Comparison of ENCODE assay signal across 10 mouse cellular contexts in the genomic region with DNA sequence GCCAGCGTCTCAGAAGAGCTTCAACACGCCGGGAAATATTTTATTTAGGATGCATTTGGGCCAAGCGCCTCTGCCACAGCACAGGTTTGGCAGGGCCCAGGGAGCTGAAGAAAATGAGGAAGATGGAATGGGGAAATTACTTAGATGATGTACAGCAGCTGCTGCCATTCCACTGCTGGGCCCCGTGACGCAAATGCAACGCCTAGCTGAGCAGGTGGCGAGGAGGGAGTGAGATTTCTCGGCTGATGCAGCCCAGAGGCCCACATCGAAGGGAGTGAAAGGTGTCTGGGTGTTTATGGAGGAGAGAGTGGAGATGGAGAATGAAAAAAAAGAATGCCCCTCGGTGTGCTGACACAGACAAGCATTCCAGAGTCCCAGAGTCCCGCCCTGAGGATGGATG. TPM values are rescaled to one million over a fixed set of nuclear protein-coding genes. Genes with fewer than 3 reads are reported as not detected.
DNase-seq lines count a peak whose midpoint lies in the region; ATAC-seq lines count a peak whose summit lies in the region.
"Had no signal": no experiment of that assay in that cellular context is flagged by ENCODE, and none has a peak within 500 bp of the region (broad histone marks: within the 10 kb centered on the region; RNA-seq: fewer than 3 reads in every experiment).

No protein-coding gene starts in this region.

- no peak overlapping the region for H3K9ac ChIP-seq in hindbrain, embryonic 12.5 days
- H3K9ac ChIP-seq: heart, embryonic 15.5 days had no signal

- DNase-seq in hindbrain, embryonic 10.5 days (ENCODE audit: low spot score), result no peak
- DNase-seq in spleen, postnatal 36 days (ENCODE audit: low spot score in 2 of 2), result peak; percentile 52 to 56
- DNase-seq in spleen, postnatal 14 days (ENCODE audit: low spot score in 2 of 2), result no peak
- peak; percentile 23 for DNase-seq in left cerebral cortex, postnatal 4 days
- DNase-seq in splenic B cell, adult 2 months (ENCODE audit: low read depth, low spot score), result peak; percentile 49
- no peak for DNase-seq in embryo, embryonic 10 days (ENCODE audit: low spot score)
- no peak for DNase-seq in ovary, postnatal 36 days (ENCODE audit: low spot score)

- peak; percentile 41; the same call in 1 of the 2 replicates for ATAC-seq in hindbrain, embryonic 12.5 days (ENCODE audit: low FRiP score)

- H3K4me2 ChIP-seq in hindbrain, embryonic 12.5 days (replicated peaks), result no peak overlapping the region
- H3K4me2 ChIP-seq: heart, embryonic 15.5 days had no signal

- WGBS in hindbrain, embryonic 12.5 days, result 69% methylated on average over 12 of the region's 12 CpGs
- 84% methylated on average over 12 of the region's 12 CpGs for WGBS in hindbrain, embryonic 10.5 days

- no peak overlapping the region for H3K27ac ChIP-seq in hindbrain, embryonic 12.5 days
- H3K27ac ChIP-seq in hindbrain, embryonic 10.5 days, result no peak overlapping the region
- H3K27ac ChIP-seq: heart, embryonic 15.5 days had no signal

- H3K4me3 ChIP-seq in hindbrain, embryonic 12.5 days, result no peak overlapping the region
- no peak overlapping the region for H3K4me3 ChIP-seq in hindbrain, embryonic 10.5 days
- H3K4me3 ChIP-seq: heart, embryonic 15.5 days had no signal

- H3K36me3 ChIP-seq in hindbrain, embryonic 12.5 days, result no peaks in the 10 kb centered on the region
- H3K36me3 ChIP-seq in hindbrain, embryonic 10.5 days, result no peaks in the 10 kb centered on the region
- no peaks in the 10 kb centered on the region for H3K36me3 ChIP-seq in splenic B cell, adult 2 months (ENCODE audit: control insufficient read depth, insufficient read depth, low read length, poor library complexity, severe bottlenecking)
- H3K36me3 ChIP-seq: G1E had no signal

- no peaks in the 10 kb centered on the region for H3K27me3 ChIP-seq in hindbrain, embryonic 12.5 days
- H3K27me3 ChIP-seq in hindbrain, embryonic 10.5 days (ENCODE audit: insufficient read depth, poor library complexity, severe bottlenecking), result no peaks in the 10 kb centered on the region
- no peaks in the 10 kb centered on the region for H3K27me3 ChIP-seq in splenic B cell, adult 2 months (ENCODE audit: control insufficient read depth, insufficient read depth, low read length, poor library complexity, severe bottlenecking)
- H3K27me3 ChIP-seq: heart, embryonic 15.5 days had no signal

- H3K9me3 ChIP-seq in hindbrain, embryonic 12.5 days (replicated peaks), result no peaks in the 10 kb centered on the region
- H3K9me3 ChIP-seq in hindbrain, embryonic 10.5 days, result no peaks in the 10 kb centered on the region
- H3K9me3 ChIP-seq: G1E; heart, embryonic 15.5 days had no signal

- intact Hi-C loops in left cerebral cortex, postnatal 4 days (cut with DNase I), result no loop called here

- peaks cover 19% of the 10 kb centered on the region for H3K4me1 ChIP-seq in hindbrain, embryonic 12.5 days
- peaks cover 17% of the 10 kb centered on the region for H3K4me1 ChIP-seq in hindbrain, embryonic 10.5 days (replicated peaks)

RNA-seq across cellular contexts. Expression of a gene that starts 56.8 kb away (rescaled TPM):
- 42.8 and 43.1 TPM in 2 replicates for polyA plus RNA-seq in hindbrain, embryonic 12.5 days (2016; fragmentation: Nextera tagmentation; extraction: Ambion mirVana)
- polyA plus RNA-seq in hindbrain, embryonic 10.5 days (2016; fragmentation: Nextera tagmentation; extraction: Ambion mirVana), result 31.1 and 33.9 TPM in 2 replicates
- total RNA-seq in left cerebral cortex, postnatal 4 days (2021), result 10 to 100 TPM; 68.6 to 71.5 TPM

Comparison
In these comparisons a context has a peak if more than half of its experiments do, and no peak if none do; other contexts are left out.
1. DNase-seq: peak in spleen, postnatal 36 days (2 of 2), left cerebral cortex, postnatal 4 days (single experiment) and splenic B cell, adult 2 months (single experiment); none in hindbrain, embryonic 10.5 days (single experiment), spleen, postnatal 14 days (0 of 2), embryo, embryonic 10 days (single experiment) and ovary, postnatal 36 days (single experiment).